ENCODE assay signal across 8 mouse cellular contexts in genomic region chr7:43489631-43490125, GRCm38 (mm10). TPM values are rescaled to one million over a fixed set of nuclear protein-coding genes. Genes with fewer than 3 reads are reported as not detected.
DNase-seq lines count a peak whose midpoint lies in the region; ATAC-seq lines count a peak whose summit lies in the region.

TSS of gene Iglon5 (minus strand) at chr7:43490075.

- peak; percentile 55 for ATAC-seq in kidney, embryonic 15.5 days (replicated peaks; ENCODE audit: low FRiP score)
- peak; percentile 70 for ATAC-seq in hindbrain, embryonic 16.5 days
- peak; percentile 77 for ATAC-seq in midbrain, embryonic 11.5 days (ENCODE audit: low FRiP score)
- ATAC-seq in monocyte, adult 5-6 weeks (replicated peaks; ENCODE audit: insufficient number of reproducible peaks, low FRiP score, low TSS enrichment, poor library complexity, severe bottlenecking): no peak

- no peak for DNase-seq in kidney, adult 11 months
- peak; percentile 29 to 45 for DNase-seq in cerebellum, postnatal 36 days
- peak; percentile 94 for DNase-seq in midbrain, embryonic 11.5 days (ENCODE audit: low spot score, missing footprints)
- no peak for DNase-seq in right cerebral cortex, adult 18-20 months
- DNase-seq in kidney, adult 18-20 months: no peak

- H3K4me2 ChIP-seq in kidney, embryonic 15.5 days: peak within 1 kb of the TSS; percentile 81
- peak within 1 kb of the TSS; percentile 66 for H3K4me2 ChIP-seq in hindbrain, embryonic 16.5 days (ENCODE audit: low read length)
- H3K4me2 ChIP-seq in midbrain, embryonic 11.5 days: peak within 1 kb of the TSS; percentile 75

- no peaks in the 10 kb centered on the region for H3K9me3 ChIP-seq in kidney, embryonic 15.5 days (replicated peaks)
- H3K9me3 ChIP-seq in hindbrain, embryonic 16.5 days (ENCODE audit: control insufficient read depth, low read length): no peaks in the 10 kb centered on the region
- H3K9me3 ChIP-seq in midbrain, embryonic 11.5 days (ENCODE audit: control insufficient read depth, low read length): no peaks in the 10 kb centered on the region

- no peak within 1 kb of the TSS for H3K27ac ChIP-seq in kidney, embryonic 15.5 days
- peak within 1 kb of the TSS; percentile 88 for H3K27ac ChIP-seq in hindbrain, embryonic 16.5 days (ENCODE audit: low read depth, low read length)
- peak within 1 kb of the TSS; percentile 67 for H3K27ac ChIP-seq in midbrain, embryonic 11.5 days (ENCODE audit: low read depth, low read length)

- 5% methylated on average over 17 of the region's 41 CpGs for WGBS in kidney, embryonic 15.5 days
- 1% methylated on average over 17 of the region's 41 CpGs for WGBS in hindbrain, embryonic 16.5 days
- WGBS in midbrain, embryonic 11.5 days: 3% methylated on average over 16 of the region's 41 CpGs

- peak within 1 kb of the TSS; percentile 48 for H3K9ac ChIP-seq in kidney, embryonic 15.5 days
- H3K9ac ChIP-seq in hindbrain, embryonic 16.5 days (ENCODE audit: low read depth, low read length): peak within 1 kb of the TSS; percentile 95
- peak within 1 kb of the TSS; percentile 86 for H3K9ac ChIP-seq in midbrain, embryonic 11.5 days (ENCODE audit: low read length)

- peaks cover 17% of the 10 kb centered on the region for H3K4me1 ChIP-seq in kidney, embryonic 15.5 days
- H3K4me1 ChIP-seq in hindbrain, embryonic 16.5 days (ENCODE audit: control insufficient read depth, insufficient read depth, low read depth, low read length): peaks cover 7% of the 10 kb centered on the region
- H3K4me1 ChIP-seq in midbrain, embryonic 11.5 days (ENCODE audit: control insufficient read depth, insufficient read depth, low read length): no peaks in the 10 kb centered on the region; the same call in 1 of the 2 replicates

- peak within 1 kb of the TSS; percentile 47 for H3K4me3 ChIP-seq in kidney, embryonic 15.5 days (replicated peaks)
- H3K4me3 ChIP-seq in hindbrain, embryonic 16.5 days (ENCODE audit: low read length): peak within 1 kb of the TSS; percentile 71
- H3K4me3 ChIP-seq in midbrain, embryonic 11.5 days (ENCODE audit: low read depth, low read length): peak within 1 kb of the TSS; percentile 62

- H3K36me3 ChIP-seq in kidney, embryonic 15.5 days: no peaks in the 10 kb centered on the region
- no peaks in the 10 kb centered on the region for H3K36me3 ChIP-seq in hindbrain, embryonic 16.5 days (ENCODE audit: control insufficient read depth, insufficient read depth, low read length)
- no peaks in the 10 kb centered on the region for H3K36me3 ChIP-seq in midbrain, embryonic 11.5 days (ENCODE audit: control insufficient read depth, insufficient read depth, low read length)

- H3K27me3 ChIP-seq in kidney, embryonic 15.5 days: peaks cover 36% of the 10 kb centered on the region
- no peaks in the 10 kb centered on the region for H3K27me3 ChIP-seq in hindbrain, embryonic 16.5 days (replicated peaks; ENCODE audit: control insufficient read depth, insufficient read depth, low read length)
- H3K27me3 ChIP-seq in midbrain, embryonic 11.5 days (ENCODE audit: control insufficient read depth, insufficient read depth, low read length): no peaks in the 10 kb centered on the region

RNA-seq across cellular contexts. Expression of gene Iglon5, which starts in this region (rescaled TPM):
- polyA plus RNA-seq in kidney, embryonic 15.5 days (2015; fragmentation: Nextera tagmentation; extraction: Ambion mirVana): 0.40 and 0.45 TPM in 2 replicates
- polyA plus RNA-seq in hindbrain, embryonic 16.5 days (2015; fragmentation: Nextera tagmentation; extraction: Ambion mirVana): 9.7 and 12.0 TPM in 2 replicates
- polyA plus RNA-seq in midbrain, embryonic 11.5 days (2014; fragmentation: Nextera tagmentation; extraction: Ambion mirVana): 2.3 and 3.1 TPM in 2 replicates
- not detected in 3 replicates for total RNA-seq in monocyte, adult 5-6 weeks (2017)

Comparison
In these comparisons a context has a peak if more than half of its experiments do, and no peak if none do; other contexts are left out.
1. Peak in ATAC-seq, H3K4me3 ChIP-seq, H3K9ac ChIP-seq and H3K4me2 ChIP-seq in kidney, embryonic 15.5 days; RNA of the gene not detected or under 1 TPM.
2. DNase-seq: peak in cerebellum, postnatal 36 days (2 of 2) and midbrain, embryonic 11.5 days (single experiment); none in kidney, adult 11 months (single experiment), right cerebral cortex, adult 18-20 months (single experiment) and kidney, adult 18-20 months (single experiment).
3. Peak in every context shown above with its lines, with median percentiles within 50 percentile points of each other: H3K4me2 ChIP-seq, H3K4me3 ChIP-seq and H3K9ac ChIP-seq.